Mouse (Mus musculus) cerebellum, postnatal 36 days (tissue): Measurements from ENCODE around the gene Mrpl43.

Experiments
- DNase-seq, 2 experiments: peaks; one replicate each; pipeline ENCODE4 v3.0.0; 2021 to 2022; ENCODE audit warnings: mixed read lengths in 2 of 2

The Mrpl43 gene

GRCm38 (mm10) chr19:45007021-45007420 lies 779 bp upstream of the Mrpl43 start:
- no peak for DNase-seq

DNA sequence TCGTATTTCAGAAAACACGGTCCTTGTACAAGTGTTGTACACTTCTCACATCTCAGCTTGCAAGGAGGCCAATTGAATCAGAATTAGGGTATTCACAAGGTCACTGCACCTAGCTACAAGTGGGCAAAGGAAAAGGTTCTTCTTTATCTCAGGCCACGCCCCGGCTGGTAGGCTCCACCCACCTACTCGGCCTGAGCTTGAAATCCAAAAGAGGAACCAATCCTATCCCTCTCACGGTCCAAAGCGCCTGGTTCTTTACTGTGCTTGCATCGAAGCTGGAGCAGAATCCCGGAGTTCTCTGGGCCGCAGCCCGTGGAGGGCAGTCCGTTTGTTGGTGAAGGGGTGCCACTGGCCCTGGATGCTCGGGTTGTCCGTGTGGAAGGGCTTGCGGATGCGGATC lies 798 bp downstream of the Mrpl43 start, which contains the start of gene Twnk:
Gene Twnk, plus strand, starts transcription at position 220 of the 400 bp plus-strand sequence.
- DNase-seq, result no peak

GRCm38 (mm10) chr19:45003740-45004516 lies 2.3 kb downstream of the Mrpl43 start:
- DNase-seq, result no peak

DNA sequence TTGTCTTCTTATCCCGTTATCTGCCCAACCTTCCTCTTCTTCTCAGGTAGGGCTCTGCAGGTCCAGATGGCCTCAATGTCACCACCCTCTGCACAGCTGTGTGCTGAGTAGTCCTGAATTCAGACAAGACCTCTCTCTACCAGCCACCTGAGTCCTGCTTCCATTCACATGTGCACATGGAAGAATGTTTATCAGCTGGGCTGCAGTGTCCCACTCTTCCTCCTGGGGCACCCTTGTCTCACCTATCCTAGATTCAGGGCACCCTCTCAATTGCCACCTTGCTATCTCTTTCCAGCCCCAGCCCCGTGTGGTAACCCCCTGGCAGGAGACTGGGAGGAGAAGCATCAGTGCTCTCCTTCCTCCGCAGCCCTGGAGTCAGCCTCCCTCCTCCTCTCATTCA lies 3.9 kb downstream of the Mrpl43 start:
- peak in 1 of 2 experiments; percentile 19 for DNase-seq

- DNase-seq, result no peak
Observed at GRCm38 (mm10) chr19:44999647-45000046, 6.6 kb downstream of the Mrpl43 start.

DNA sequence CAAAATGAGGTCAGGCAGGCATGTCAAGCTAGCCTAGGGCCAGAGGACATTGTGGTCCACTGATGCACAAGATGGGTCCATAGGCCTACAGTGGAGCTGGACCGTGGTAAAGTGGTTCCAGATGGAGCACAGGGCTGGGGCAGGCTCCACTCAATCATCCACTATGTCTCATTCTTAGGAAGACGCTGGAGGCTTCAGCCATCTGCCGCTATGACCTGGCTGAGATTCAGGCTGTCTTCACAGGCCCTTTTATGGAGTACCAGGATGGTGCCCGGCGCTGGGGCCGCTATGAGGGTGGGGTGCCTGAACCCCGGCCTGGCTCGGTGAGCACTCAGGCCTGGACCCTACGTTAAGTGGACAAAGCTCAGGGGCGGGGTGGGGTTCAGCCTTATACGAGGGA lies 8.5 kb downstream of the Mrpl43 start:
- DNase-seq, result no peak

DNA sequence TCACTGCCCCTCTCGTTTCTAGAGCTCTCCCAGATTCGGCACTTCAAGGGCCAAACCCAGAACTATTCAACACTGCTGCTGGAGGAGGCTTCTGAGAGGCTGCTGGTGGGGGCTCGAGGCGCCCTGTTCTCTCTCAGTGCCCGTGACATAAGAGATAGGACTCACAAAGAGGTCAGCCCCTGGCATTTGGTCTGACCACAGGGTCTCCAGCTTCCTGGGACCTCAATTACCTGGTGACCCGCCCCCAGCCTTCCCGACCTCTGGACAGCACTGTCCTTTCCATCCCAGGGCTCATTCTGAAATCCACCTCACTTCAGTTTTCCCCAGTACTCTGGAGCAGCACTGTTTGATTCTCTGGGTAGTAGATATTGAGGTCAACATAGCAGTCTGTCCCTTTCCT lies 13.5 kb downstream of the Mrpl43 start:
- DNase-seq, result no peak

DNA sequence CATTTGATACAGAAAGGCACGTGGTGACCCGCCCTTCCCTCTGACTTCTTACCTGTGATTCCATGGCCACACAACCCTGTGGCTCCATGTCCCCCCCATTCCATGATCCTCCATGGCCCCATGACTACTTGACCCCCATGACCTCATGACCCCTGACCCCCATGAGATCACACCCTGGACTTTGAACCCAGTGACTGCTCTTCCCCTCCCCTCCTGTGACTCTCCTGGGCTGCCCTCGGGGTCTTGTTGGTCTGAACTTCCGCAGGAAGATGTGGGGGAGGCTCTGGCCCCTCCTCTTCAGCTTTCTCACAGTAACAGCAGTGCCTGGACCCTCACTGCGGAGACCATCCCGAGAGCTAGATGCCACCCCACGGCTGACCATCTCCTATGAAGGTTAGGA lies 14.0 kb downstream of the Mrpl43 start:
- no peak for DNase-seq

DNA sequence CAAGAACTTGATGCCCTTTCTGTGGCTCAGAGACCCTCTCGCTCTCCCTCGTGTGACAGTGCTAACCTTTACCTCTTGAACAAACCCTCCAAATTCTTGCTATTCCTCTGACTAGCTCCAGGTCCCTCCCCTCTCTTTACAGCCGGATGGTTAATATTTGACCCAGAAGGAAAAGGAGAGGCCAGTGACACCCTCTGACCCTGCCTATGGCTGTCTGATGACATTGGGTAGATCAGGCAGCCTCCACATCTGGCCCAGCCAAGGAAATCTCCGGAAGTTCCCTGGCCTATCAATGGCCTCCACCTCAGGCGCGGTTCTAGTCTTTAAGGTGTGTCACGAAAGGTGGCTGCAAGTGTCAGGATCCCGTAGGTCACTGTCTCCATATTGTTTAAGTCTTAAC lies 15.2 kb downstream of the Mrpl43 start:
- no peak for DNase-seq

DNA sequence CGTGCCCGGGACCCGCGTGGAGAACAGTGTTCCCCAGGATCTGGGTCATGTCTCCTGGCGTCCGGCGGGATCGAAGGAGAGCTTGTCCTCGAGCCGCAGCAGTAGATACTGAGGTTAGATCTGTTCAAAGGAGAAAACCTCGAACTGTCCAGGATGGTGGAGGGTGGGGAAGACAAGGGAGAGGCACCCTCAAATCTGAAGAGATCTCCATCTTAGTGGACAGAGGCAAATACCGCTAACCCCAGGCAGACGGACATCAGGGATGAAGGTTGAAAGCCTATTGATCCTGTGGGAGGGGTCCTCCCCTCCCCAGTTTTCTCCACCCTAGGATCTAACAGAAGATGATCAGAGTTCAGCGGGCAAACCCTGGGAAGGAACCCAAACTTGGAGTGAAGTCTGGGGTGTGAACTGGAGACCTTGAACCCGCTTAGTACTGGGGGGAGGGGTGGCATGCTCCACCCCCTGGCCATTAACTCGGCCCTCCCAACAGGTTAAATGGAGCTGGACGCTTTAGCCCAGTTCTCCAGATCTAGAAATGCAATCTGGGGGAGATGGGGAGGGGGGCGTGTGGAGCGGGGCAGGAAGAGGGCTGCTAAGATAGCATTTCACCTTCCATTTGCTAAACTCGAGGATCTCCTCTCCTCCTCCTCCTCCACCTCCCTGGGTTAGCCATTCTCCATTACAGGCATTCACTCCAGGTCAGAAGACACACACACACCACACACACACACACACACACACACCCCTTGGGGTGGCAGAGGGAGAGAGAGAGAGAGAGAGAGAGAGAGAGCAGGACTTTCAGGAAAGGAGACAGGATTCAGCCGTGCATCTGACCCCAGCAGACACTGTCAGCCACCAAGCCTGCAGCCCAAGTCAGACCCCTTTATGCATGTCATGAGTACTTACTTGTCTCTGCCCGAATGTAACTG lies 16.4 kb downstream of the Mrpl43 start:
- DNase-seq, result peak in 1 of 2 experiments; percentile 31

- DNase-seq, result peak; percentile 29 to 49
Observed at GRCm38 (mm10) chr19:44988831-44989566, 17.2 kb downstream of the Mrpl43 start, which contains the start of gene Sema4g. Gene Sema4g (plus strand): TSS chr19:44989101.

GRCm38 (mm10) chr19:44988321-44988720 lies 17.9 kb downstream of the Mrpl43 start:
- DNase-seq, result no peak

DNA sequence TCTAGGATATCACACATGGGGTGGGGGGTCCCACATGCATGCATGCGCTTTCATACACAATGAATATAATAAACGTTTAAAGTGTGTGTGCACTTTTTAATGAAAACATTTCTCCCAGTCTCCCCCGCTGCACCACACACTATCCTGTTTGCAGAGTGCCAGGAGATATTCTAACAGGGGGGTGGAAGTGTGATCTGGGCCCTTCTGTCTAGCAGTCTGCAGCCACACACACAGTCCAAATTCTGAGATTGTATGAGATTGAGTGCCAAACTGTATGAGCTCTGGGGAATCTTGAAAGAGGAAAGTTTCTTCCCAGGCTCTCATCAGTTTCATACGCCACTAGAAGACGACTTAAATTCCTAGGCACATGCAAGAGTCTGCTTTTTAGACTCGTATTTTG lies 18.4 kb downstream of the Mrpl43 start:
- no peak for DNase-seq

- DNase-seq, result no peak
Observed at GRCm38 (mm10) chr19:44987004-44987403, 19.2 kb downstream of the Mrpl43 start.

- no peak for DNase-seq
Observed at GRCm38 (mm10) chr19:44985159-44985988, 20.9 kb downstream of the Mrpl43 start.

GRCm38 (mm10) chr19:44984420-44984819 lies 21.8 kb downstream of the Mrpl43 start:
- no peak for DNase-seq

GRCm38 (mm10) chr19:44983366-44983765 lies 22.9 kb downstream of the Mrpl43 start:
- DNase-seq, result no peak

DNA sequence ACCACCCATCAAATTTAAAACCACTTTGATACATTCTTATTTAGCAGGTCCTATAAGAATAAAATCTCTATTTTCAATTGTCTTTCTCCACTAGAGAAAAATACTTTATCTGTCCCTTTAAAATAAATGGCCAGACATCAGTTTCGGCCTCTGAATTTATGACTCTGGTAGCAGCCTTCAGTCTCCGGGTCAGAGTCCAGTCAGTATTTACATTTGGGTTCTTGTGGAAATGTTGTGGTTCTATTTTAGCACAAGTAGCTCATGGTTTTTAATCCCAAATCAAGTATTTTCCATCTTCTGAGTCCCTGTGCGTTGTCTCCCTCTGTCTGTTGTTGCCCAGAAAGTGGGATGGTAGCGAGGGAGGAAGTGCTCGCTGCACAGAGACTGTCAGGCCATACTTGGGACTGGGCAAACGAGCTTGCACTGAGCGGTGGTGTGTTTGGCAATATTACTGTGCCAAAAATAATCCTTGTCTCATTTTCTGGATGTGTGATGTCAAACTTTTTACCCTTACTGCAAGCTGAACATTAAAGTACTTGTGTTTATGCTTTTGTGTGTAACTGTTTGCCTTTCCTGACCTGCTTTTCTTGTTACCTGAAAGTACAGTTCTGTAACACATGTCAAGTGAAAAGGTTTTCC lies 23.6 kb downstream of the Mrpl43 start:
- DNase-seq, result no peak

DNA sequence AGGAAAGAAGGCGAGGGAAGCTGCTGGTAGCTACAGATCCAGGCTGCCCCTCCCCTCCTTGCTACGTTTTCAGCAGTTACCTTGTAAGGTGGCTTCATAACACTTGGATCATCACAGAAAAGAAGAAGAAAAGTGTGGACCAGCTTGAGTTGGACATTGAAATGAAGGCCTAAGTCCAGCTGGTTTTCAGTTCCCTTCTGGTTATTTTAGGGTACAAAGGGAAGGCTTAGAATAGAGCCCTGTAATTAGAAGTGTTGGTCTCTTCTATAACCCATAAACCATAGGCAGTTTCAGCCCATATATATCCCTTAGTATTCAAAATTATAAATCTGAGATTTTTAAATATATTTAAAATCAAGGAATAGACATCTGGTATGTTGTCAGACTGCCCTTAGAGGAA lies 25.5 kb downstream of the Mrpl43 start:
- DNase-seq, result no peak

GRCm38 (mm10) chr19:44977148-44977547 lies 29.1 kb downstream of the Mrpl43 start:
- DNase-seq, result no peak

GRCm38 (mm10) chr19:44976636-44977035 lies 29.6 kb downstream of the Mrpl43 start:
- DNase-seq, result no peak

- no peak for DNase-seq
Observed at GRCm38 (mm10) chr19:44968329-44968728, 37.9 kb downstream of the Mrpl43 start.
